Mouse (Mus musculus): ENCODE data around the gene 0610040J01Rik. TPM values are rescaled to one million over a fixed set of nuclear protein-coding genes. Genes with fewer than 3 reads are reported as not detected.

Gene 0610040J01Rik
- total and polyA plus RNA-seq, 3 experiments = not detected

GRCm38 (mm10) chr5:63847080-63847479, 34.9 kb downstream of the 0610040J01Rik start:
- Histone ChIP-seq H3K79me2 (ENCODE audit: control insufficient read depth, insufficient read depth, low read length, poor library complexity) (no peaks in the 10 kb centered on the region), H3K4me3 (ENCODE audit: control insufficient read depth in 1 of 2, insufficient read depth in 1 of 2, low read depth in 2 of 2, low read length in 2 of 2) (no peak overlapping the region), H3K27ac (ENCODE audit: control insufficient read depth, low read depth, low read length) (no peak overlapping the region), H3K4me1 (ENCODE audit: control insufficient read depth in 1 of 2, insufficient read depth in 2 of 2, low read length in 2 of 2) (no peaks in the 10 kb centered on the region), H3K9me3 (replicated peaks; ENCODE audit: insufficient read depth, low read length) (no peaks in the 10 kb centered on the region), H3K9ac (ENCODE audit: control insufficient read depth, low read depth, low read length, poor library complexity, severe bottlenecking) (no peak overlapping the region), H3K36me3 (ENCODE audit: control insufficient read depth in 1 of 2, insufficient read depth in 2 of 2, low read length in 2 of 2) (no peaks in the 10 kb centered on the region), H3K27me3 (ENCODE audit: control insufficient read depth in 1 of 2, insufficient read depth in 2 of 2, low read length in 2 of 2) (no peaks in the 10 kb centered on the region)
- TF ChIP-seq SIN3A (IDR thresholded peaks at IDR 0.05; ENCODE audit: low read length) (no peak), ZC3H11A (IDR thresholded peaks at IDR 0.05; ENCODE audit: low read depth, low read length) (no peak), NELFE (IDR thresholded peaks at IDR 0.05; ENCODE audit: low read depth, low read length) (no peak), KAT2A (conservative IDR thresholded peaks at IDR 0.05; ENCODE audit: low read depth, low read length) (no peak), CHD2 (IDR thresholded peaks at IDR 0.05; ENCODE audit: low read length) (no peak)
- DNase-seq (ENCODE audit: low read depth, low spot score) = no peak

GRCm38 (mm10) chr5:63847541-63848226, 35.5 kb downstream of the 0610040J01Rik start:
- no peak for DNase-seq (ENCODE audit: low read depth, low spot score)
- Histone ChIP-seq H3K27ac (ENCODE audit: control insufficient read depth, low read depth, low read length) (no peak overlapping the region), H3K9ac (ENCODE audit: control insufficient read depth, low read depth, low read length, poor library complexity, severe bottlenecking) (no peak overlapping the region), H3K4me1 (ENCODE audit: control insufficient read depth in 1 of 2, insufficient read depth in 2 of 2, low read length in 2 of 2) (no peaks in the 10 kb centered on the region), H3K4me3 (ENCODE audit: control insufficient read depth in 1 of 2, insufficient read depth in 1 of 2, low read depth in 2 of 2, low read length in 2 of 2) (no peak overlapping the region), H3K9me3 (replicated peaks; ENCODE audit: insufficient read depth, low read length) (no peaks in the 10 kb centered on the region), H3K27me3 (ENCODE audit: control insufficient read depth in 1 of 2, insufficient read depth in 2 of 2, low read length in 2 of 2) (no peaks in the 10 kb centered on the region), H3K79me2 (ENCODE audit: control insufficient read depth, insufficient read depth, low read length, poor library complexity) (no peaks in the 10 kb centered on the region), H3K36me3 (ENCODE audit: control insufficient read depth in 1 of 2, insufficient read depth in 2 of 2, low read length in 2 of 2) (no peaks in the 10 kb centered on the region)
- TF ChIP-seq ZNF384 (IDR thresholded peaks at IDR 0.05; ENCODE audit: low read depth, low read length) (no peak), KAT2A (conservative IDR thresholded peaks at IDR 0.05; ENCODE audit: low read depth, low read length) (no peak), TCF12 (IDR thresholded peaks at IDR 0.05; ENCODE audit: low read depth, low read length) (no peak), TBP (IDR thresholded peaks at IDR 0.05; ENCODE audit: low read depth, low read length) (no peak), MAFK (IDR thresholded peaks at IDR 0.05; ENCODE audit: borderline replicate concordance, low read depth, low read length) (no peak), POLR2AphosphoS5 (IDR thresholded peaks at IDR 0.05; ENCODE audit: borderline replicate concordance, low read depth, low read length) (no peak), TAL1 (IDR thresholded peaks at IDR 0.05; ENCODE audit: low read length) (no peak), USF2 (IDR thresholded peaks at IDR 0.05; ENCODE audit: borderline replicate concordance in 1 of 2, insufficient read depth in 1 of 2, low read depth in 1 of 2, low read length in 2 of 2) (no peak), RAD21 (IDR thresholded peaks at IDR 0.05; ENCODE audit: low read depth, low read length) (no peak), MYC (IDR thresholded peaks at IDR 0.05; ENCODE audit: low read depth, low read length) (no peak), GATA1 (IDR thresholded peaks at IDR 0.05; ENCODE audit: low read depth, low read length) (no peak), ZKSCAN1 (IDR thresholded peaks at IDR 0.05; ENCODE audit: low read depth, low read length) (no peak), SMC3 (IDR thresholded peaks at IDR 0.05; ENCODE audit: low read depth, low read length) (no peak)

Data from MEL (cell line).